Mouse (Mus musculus) CD4-positive naive resting alpha-beta T cell, adult 57 days (primary cell): ENCODE results near the gene Pgbd1. TPM values are rescaled to one million over a fixed set of nuclear protein-coding genes. Genes with fewer than 3 reads are reported as not detected.

Experiments
- total RNA-seq: library from RNA; stranded (reverse); gene quantifications from one replicate; pipeline ENCODE4 v1.2.4, GENCODE M21; 2023

The Pgbd1 gene
- not detected for total RNA-seq

GRCm38 (mm10) chr13:21440503-21441206, at the start of gene Pgbd1:
Gene Pgbd1, minus strand, starts transcription at chr13:21441058.

GRCm38 (mm10) chr13:21478759-21479670, 38.2 kb upstream of the Pgbd1 start, which contains the start of the genes Zkscan4 and Gm10065:
Gene Zkscan4, plus strand, starts transcription at chr13:21478907.
Gene Gm10065, minus strand, starts transcription at chr13:21479441.

GRCm38 (mm10) chr13:21468061-21469019, 27.5 kb upstream of the Pgbd1 start, which contains the start of gene Nkapl:
Gene Nkapl, minus strand, starts transcription at chr13:21468509.

GRCm38 (mm10) chr13:21453449-21453848, 12.6 kb upstream of the Pgbd1 start, which contains the start of gene Zscan26:
Gene Zscan26, minus strand, starts transcription at chr13:21453730.

GRCm38 (mm10) chr13:21402287-21402846, 38.5 kb downstream of the Pgbd1 start, which contains the start of gene Zkscan3:
Gene Zkscan3, minus strand, starts transcription at chr13:21402755.

Other genes starting within 250 kb of the Pgbd1 start
- gene Gpx5, start 148.3 kb downstream of the Pgbd1 start, total RNA-seq: not detected
- gene Gpx6, start 128.9 kb downstream of the Pgbd1 start, total RNA-seq: not detected
- gene Olfr1367, start 94.1 kb downstream of the Pgbd1 start, total RNA-seq: not detected
- 6.0 TPM for gene Zscan12, start 78.2 kb downstream of the Pgbd1 start, total RNA-seq
- gene Zkscan3, start 38.3 kb downstream of the Pgbd1 start, total RNA-seq: 57.3 TPM
- 58.2 TPM for gene Zscan26, start 12.7 kb upstream of the Pgbd1 start, total RNA-seq
- not detected for gene Nkapl, start 27.5 kb upstream of the Pgbd1 start, total RNA-seq
- not detected for gene Zkscan4, start 37.8 kb upstream of the Pgbd1 start, total RNA-seq
- not detected for gene Gm10065, start 38.4 kb upstream of the Pgbd1 start, total RNA-seq
- gene AK157302, start 54.2 kb upstream of the Pgbd1 start, total RNA-seq: 5.1 TPM
- gene Gm11273, start 60.4 kb upstream of the Pgbd1 start, total RNA-seq: 17.7 TPM
- 9.6 TPM for gene Zkscan8, start 90.1 kb upstream of the Pgbd1 start, total RNA-seq
- gene Olfr1366, start 101.8 kb upstream of the Pgbd1 start, total RNA-seq: not detected
- not detected for gene Olfr1535, start 118.8 kb upstream of the Pgbd1 start, total RNA-seq
- gene Olfr1364, start 140.7 kb upstream of the Pgbd1 start, total RNA-seq: not detected
- not detected for gene Olfr1362, start 173.0 kb upstream of the Pgbd1 start, total RNA-seq
- gene Olfr11, start 201.5 kb upstream of the Pgbd1 start, total RNA-seq: not detected
- gene Olfr1361, start 222.3 kb upstream of the Pgbd1 start, total RNA-seq: not detected
- not detected for gene Olfr1360, start 236.3 kb upstream of the Pgbd1 start, total RNA-seq